Mouse (Mus musculus) CH12.LX (cell line): Measurements from ENCODE around the gene Zfp692. TPM values are rescaled to one million over a fixed set of nuclear protein-coding genes. Genes with fewer than 3 reads are reported as not detected.

Source experiments
- DNase-seq: peaks from one replicate; pipeline ENCODE4 v3.0.0-alpha.2; 2013; ENCODE audit errors: extremely low read depth
- H3K27ac ChIP-seq: 2 replicates; pipeline ENCODE4 v1.5.1; 2012; ENCODE audit warnings: low read depth, mild to moderate bottlenecking, control low read depth, moderate library complexity; ENCODE audit not compliant: insufficient read depth
- H3K27me3 ChIP-seq: replicated peaks from 2 replicates; pipeline ENCODE3; 2012; ENCODE audit warnings: inconsistent platforms
- H3K36me3 ChIP-seq, 2 experiments: replicated peaks in 1 of 2; 2 replicates each; pipeline versions ENCODE3 to v1.6.1; 2012; ENCODE audit warnings: inconsistent platforms in 1 of 2, low read length in 1 of 2, mild to moderate bottlenecking in 1 of 2, mixed read lengths in 1 of 2, moderate library complexity in 1 of 2; ENCODE audit not compliant: control insufficient read depth in 1 of 2, insufficient read depth in 1 of 2
- H3K4me1 ChIP-seq, 2 experiments: 2 replicates each; pipeline ENCODE4 v1.6.1; 2012; ENCODE audit warnings: inconsistent platforms in 1 of 2, moderate library complexity in 1 of 2; ENCODE audit not compliant: insufficient read depth in 2 of 2, control insufficient read depth in 1 of 2
- H3K4me2 ChIP-seq: 2 replicates; pipeline ENCODE4 v1.6.1; 2012; ENCODE audit warnings: low read depth, mild to moderate bottlenecking, control low read depth; ENCODE audit not compliant: poor library complexity, insufficient read depth, severe bottlenecking
- H3K4me3 ChIP-seq, 3 experiments: fragments of 150-350 bp in 1 of 3; sonication (generic) in 1 of 3; replicated peaks in 1 of 3; 2 replicates each; pipeline versions ENCODE3 to v1.5.1; 2011 to 2012; ENCODE audit warnings: low read depth in 2 of 3, low read length in 2 of 3, mild to moderate bottlenecking in 2 of 3, moderate library complexity in 2 of 3, control low read depth in 1 of 3, improper control_type of control experiment in 1 of 3, inconsistent platforms in 1 of 3, mixed read lengths in 1 of 3; ENCODE audit not compliant: poor library complexity in 1 of 3
- H3K79me2 ChIP-seq: replicated peaks from 2 replicates; pipeline ENCODE4 v1.6.1; 2012; ENCODE audit warnings: mild to moderate bottlenecking, moderate library complexity; ENCODE audit not compliant: control insufficient read depth, poor library complexity, insufficient read depth, severe bottlenecking; ENCODE audit errors: extremely low read depth
- H3K9ac ChIP-seq: 2 replicates; pipeline ENCODE4 v1.6.1; 2012; ENCODE audit warnings: low read depth, mild to moderate bottlenecking, control low read depth, moderate library complexity; ENCODE audit not compliant: insufficient read depth
- H3K9me3 ChIP-seq: replicated peaks from 2 replicates; pipeline ENCODE3; 2012; ENCODE audit warnings: low read length, inconsistent platforms, mixed read lengths
- BHLHE40 ChIP-seq: IDR thresholded peaks from 2 replicates; pipeline ENCODE4 v1.6.1; 2011; ENCODE audit warnings: mild to moderate bottlenecking, low read depth, low read length, improper control_type of control experiment
- CHD1 ChIP-seq: IDR thresholded peaks from 2 replicates; pipeline ENCODE4 v1.6.1; 2012; ENCODE audit warnings: low read depth, low read length, improper control_type of control experiment, inconsistent platforms
- CHD2 ChIP-seq: IDR thresholded peaks from 2 replicates; pipeline ENCODE4 v1.6.1; 2011; ENCODE audit warnings: low read length, improper control_type of control experiment
- CTCF ChIP-seq, 2 experiments: IDR thresholded peaks in 1 of 2; conservative IDR thresholded peaks in 1 of 2; 2 replicates each; pipeline ENCODE4 v1.5.1; 2011 to 2012; ENCODE audit warnings: low read depth in 2 of 2, low read length in 2 of 2, improper control_type of control experiment in 1 of 2, inconsistent platforms in 1 of 2, mild to moderate bottlenecking in 1 of 2, moderate library complexity in 1 of 2
- E2F4 ChIP-seq: IDR thresholded peaks from 2 replicates; pipeline ENCODE4 v1.6.1; 2011; ENCODE audit warnings: low read depth, low read length, improper control_type of control experiment; ENCODE audit not compliant: insufficient replicate concordance
- ELF1 ChIP-seq: IDR thresholded peaks from 2 replicates; pipeline ENCODE4 v1.6.1; 2014; ENCODE audit warnings: low read depth, mild to moderate bottlenecking, inconsistent platforms, low read length, improper control_type of control experiment
- EP300 ChIP-seq: IDR thresholded peaks from 2 replicates; pipeline ENCODE4 v1.6.1; 2011; ENCODE audit warnings: low read length, improper control_type of control experiment
- ETS1 ChIP-seq: conservative IDR thresholded peaks from 2 replicates; pipeline ENCODE4 v1.6.1; 2012; ENCODE audit warnings: low read depth, mild to moderate bottlenecking, inconsistent platforms, low read length, improper control_type of control experiment, moderate library complexity
- GABPA ChIP-seq: IDR thresholded peaks from 2 replicates; pipeline ENCODE4 v1.6.1; 2012; ENCODE audit warnings: low read depth, low read length, improper control_type of control experiment, inconsistent platforms; ENCODE audit not compliant: insufficient replicate concordance
- HCFC1 ChIP-seq: IDR thresholded peaks from 2 replicates; pipeline ENCODE4 v1.6.1; 2012; ENCODE audit warnings: low read depth, mild to moderate bottlenecking, inconsistent platforms, low read length, improper control_type of control experiment
- IRF4 ChIP-seq: IDR thresholded peaks from 2 replicates; pipeline ENCODE4 v1.6.1; 2014; ENCODE audit warnings: low read depth, mild to moderate bottlenecking, inconsistent platforms, low read length, improper control_type of control experiment
- JUN ChIP-seq: IDR thresholded peaks from 2 replicates; pipeline ENCODE4 v1.6.1; 2011; ENCODE audit warnings: low read depth, mild to moderate bottlenecking, low read length, improper control_type of control experiment, moderate library complexity; ENCODE audit not compliant: insufficient read depth
- JUND ChIP-seq: conservative IDR thresholded peaks from 2 replicates; pipeline ENCODE4 v1.6.1; 2011; ENCODE audit warnings: low read depth, low read length, improper control_type of control experiment
- KAT2A ChIP-seq: IDR thresholded peaks from 2 replicates; pipeline ENCODE4 v1.6.1; 2012; ENCODE audit warnings: low read length, improper control_type of control experiment, inconsistent platforms; ENCODE audit not compliant: insufficient replicate concordance
- MAFK ChIP-seq: IDR thresholded peaks from 2 replicates; pipeline ENCODE4 v1.6.1; 2011; ENCODE audit warnings: low read length, improper control_type of control experiment; ENCODE audit not compliant: insufficient replicate concordance
- MAX ChIP-seq: IDR thresholded peaks from 2 replicates; pipeline ENCODE4 v1.6.1; 2011; ENCODE audit warnings: low read length, improper control_type of control experiment
- MAZ ChIP-seq: IDR thresholded peaks from 2 replicates; pipeline ENCODE4 v1.6.1; 2012; ENCODE audit warnings: low read depth, mild to moderate bottlenecking, inconsistent platforms, low read length, improper control_type of control experiment, moderate library complexity
- MEF2A ChIP-seq: IDR thresholded peaks from 2 replicates; pipeline ENCODE4 v1.6.1; 2014; ENCODE audit warnings: low read depth, mild to moderate bottlenecking, inconsistent platforms, low read length, improper control_type of control experiment, borderline replicate concordance
- MXI1 ChIP-seq: IDR thresholded peaks from 2 replicates; pipeline ENCODE4 v1.6.1; 2011; ENCODE audit warnings: mild to moderate bottlenecking, low read depth, low read length, improper control_type of control experiment
- MYC ChIP-seq: IDR thresholded peaks from 2 replicates; pipeline ENCODE4 v1.6.1; 2011; ENCODE audit warnings: low read depth, mild to moderate bottlenecking, improper control_type of control experiment, low read length
- NELFE ChIP-seq: IDR thresholded peaks from 2 replicates; pipeline ENCODE4 v1.6.1; 2011; ENCODE audit warnings: low read depth, low read length, improper control_type of control experiment
- NRF1 ChIP-seq: IDR thresholded peaks from 2 replicates; pipeline ENCODE4 v1.6.1; 2014; ENCODE audit warnings: low read depth, mild to moderate bottlenecking, inconsistent platforms, low read length, improper control_type of control experiment, moderate library complexity
- PAX5 ChIP-seq: IDR thresholded peaks from 2 replicates; pipeline ENCODE4 v1.6.1; 2012; ENCODE audit warnings: low read length, inconsistent platforms, mixed read lengths
- POLR2A ChIP-seq: IDR thresholded peaks from 2 replicates; pipeline ENCODE4 v1.6.1; 2011; ENCODE audit warnings: low read depth, mild to moderate bottlenecking, improper control_type of control experiment, low read length
- POLR2AphosphoS2 ChIP-seq: IDR thresholded peaks from 2 replicates; pipeline ENCODE4 v1.6.1; 2011; ENCODE audit warnings: low read depth, low read length, improper control_type of control experiment
- RAD21 ChIP-seq: IDR thresholded peaks from 2 replicates; pipeline ENCODE4 v1.6.1; 2011; ENCODE audit warnings: low read depth, mild to moderate bottlenecking, low read length, improper control_type of control experiment, moderate library complexity
- RCOR1 ChIP-seq: conservative IDR thresholded peaks from 2 replicates; pipeline ENCODE4 v1.6.1; 2012; ENCODE audit warnings: low read depth, mild to moderate bottlenecking, inconsistent platforms, low read length, improper control_type of control experiment
- SIN3A ChIP-seq: IDR thresholded peaks from 2 replicates; pipeline ENCODE4 v1.6.1; 2012; ENCODE audit warnings: low read length, improper control_type of control experiment, inconsistent platforms
- SMC3 ChIP-seq: IDR thresholded peaks from 2 replicates; pipeline ENCODE4 v1.6.1; 2011; ENCODE audit warnings: low read depth, low read length, improper control_type of control experiment
- TBP ChIP-seq: conservative IDR thresholded peaks from 2 replicates; pipeline ENCODE4 v1.6.1; 2011; ENCODE audit warnings: low read depth, low read length, improper control_type of control experiment
- TCF12 ChIP-seq: IDR thresholded peaks from 2 replicates; pipeline ENCODE4 v1.6.1; 2014; ENCODE audit warnings: low read depth, mild to moderate bottlenecking, inconsistent platforms, low read length, improper control_type of control experiment
- UBTF ChIP-seq: IDR thresholded peaks from 2 replicates; pipeline ENCODE4 v1.6.1; 2012; ENCODE audit warnings: low read depth, mild to moderate bottlenecking, inconsistent platforms, low read length, improper control_type of control experiment, moderate library complexity
- USF1 ChIP-seq: IDR thresholded peaks from 2 replicates; pipeline ENCODE4 v1.6.1; 2014; ENCODE audit warnings: low read depth, mild to moderate bottlenecking, inconsistent platforms, low read length, improper control_type of control experiment
- USF2 ChIP-seq: conservative IDR thresholded peaks from 2 replicates; pipeline ENCODE4 v1.6.1; 2011; ENCODE audit warnings: low read depth, low read length, improper control_type of control experiment
- ZC3H11A ChIP-seq: IDR thresholded peaks from 2 replicates; pipeline ENCODE4 v1.6.1; 2012; ENCODE audit warnings: low read depth, mild to moderate bottlenecking, inconsistent platforms, low read length, improper control_type of control experiment
- ZKSCAN1 ChIP-seq: IDR thresholded peaks from 2 replicates; pipeline ENCODE4 v1.6.1; 2012; ENCODE audit warnings: low read depth, inconsistent platforms, low read length, improper control_type of control experiment, borderline replicate concordance
- ZMIZ1 ChIP-seq: IDR thresholded peaks from 2 replicates; pipeline ENCODE4 v1.6.1; 2012; ENCODE audit warnings: low read depth, mild to moderate bottlenecking, inconsistent platforms, low read length, improper control_type of control experiment
- ZNF384 ChIP-seq: IDR thresholded peaks from 2 replicates; pipeline ENCODE4 v1.6.1; 2012; ENCODE audit warnings: low read depth, low read length, improper control_type of control experiment, inconsistent platforms
- dilution Hi-C: fragments of 300-500 bp; cut with MboI; formaldehyde crosslinking; loops from 2 replicates; pipeline ENCODE4 v1.14.3; 2020; ENCODE audit warnings: low sequenced_read_pairs; ENCODE audit not compliant: extremely low pct_unique_long_range_greater_than_20kb, extremely low pct_ligation_motif_present
- in situ Hi-C: fragments of 300-500 bp; cut with MboI; formaldehyde crosslinking; loops from 3 replicates; pipeline ENCODE4 v1.14.3; 2019; ENCODE audit warnings: low sequenced_read_pairs, low pct_ligation_motif_present, low pct_unique_long_range_greater_than_20kb, mixed read lengths
- polyA plus RNA-seq: library from polyadenylated mRNA; unstranded; fragments of >175 nt; gene quantifications from 2 replicates; pipeline ENCODE4 v1.2.1, GENCODE M21; 2012; ENCODE audit warnings: low read depth; ENCODE audit not compliant: insufficient read length
- total RNA-seq, 2 experiments: library from RNA; depleted of rRNA; stranded (reverse); fragments of 300-350 nt in 1 of 2; fragments of >200 nt in 1 of 2; gene quantifications; 2 replicates each; pipeline ENCODE4 v1.2.3; 2012 to 2014

The Zfp692 gene
- total and polyA plus RNA-seq, 3 experiments, result 13.1 to 18.7 (median 17.7) TPM

DNA sequence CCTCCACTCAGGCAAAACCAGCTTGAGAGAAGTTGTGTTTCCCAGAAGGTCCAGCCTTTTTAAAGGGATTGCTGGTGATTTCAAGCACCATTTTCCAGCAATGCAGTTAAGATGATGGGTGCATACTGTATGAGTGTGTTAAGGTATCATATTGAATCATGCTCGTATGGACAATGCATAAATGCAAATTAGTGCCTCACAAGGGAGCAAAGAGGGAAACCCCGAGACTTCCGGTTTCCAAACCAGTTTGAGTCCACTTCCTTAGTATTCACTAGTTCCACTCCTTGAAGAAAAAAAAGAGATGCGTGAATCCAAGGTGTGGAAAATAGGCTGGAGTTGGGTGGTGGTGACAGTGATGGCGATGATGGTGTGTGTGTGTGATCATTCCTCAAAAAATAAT lies 24.4 kb upstream of the Zfp692 start:
- H3K27me3 ChIP-seq, result peaks cover 72% of the 10 kb centered on the region

GRCm38 (mm10) chr11:58289992-58290682 lies 16.7 kb upstream of the Zfp692 start:
- Histone ChIP-seq H3K4me1 (peaks cover 3 to 4% of the 10 kb centered on the region in 2 experiments; a peak in 1 of 4 replicates), H3K27ac (no peak overlapping the region), H3K79me2 (no peaks in the 10 kb centered on the region), H3K4me3 (no peak overlapping the region), H3K27me3 (peaks cover 78% of the 10 kb centered on the region)
- DNase-seq, result no peak
- dilution Hi-C loops, result no loop called here
- TF ChIP-seq BHLHE40 (peak; percentile 89), NRF1 (no peak)
- TF ChIP-seq, all 38 proteins: peak for 1
- no peak overlapping the region for H3K9ac ChIP-seq
- H3K4me2 ChIP-seq, result no peak overlapping the region
- H3K36me3 ChIP-seq, result no peaks in the 10 kb centered on the region
- in situ Hi-C loops, result no loop called here
- no peaks in the 10 kb centered on the region for H3K9me3 ChIP-seq

More for the DNA sequence above, 24.4 kb upstream of the Zfp692 start:
- DNase-seq, result peak; percentile 86
- Histone ChIP-seq H3K9ac (no peak overlapping the region), H3K9me3 (no peaks in the 10 kb centered on the region), H3K27ac (no peak overlapping the region), H3K4me3 (no peak overlapping the region), H3K4me1 (peaks cover 14 to 19% of the 10 kb centered on the region in 2 experiments), H3K79me2 (no peaks in the 10 kb centered on the region), H3K4me2 (peak overlapping the region; percentile 85), H3K36me3 (no peaks in the 10 kb centered on the region)
- dilution Hi-C loops, result no loop called here
- TF ChIP-seq ZKSCAN1 (no peak), MAX (no peak; the same call in 1 of the 2 replicates), USF2 (no peak), MYC (no peak; the same call in 1 of the 2 replicates), MEF2A (peak; percentile 39; the same call in 1 of the 2 replicates), TCF12 (0 out of 2 replicates have a peak, but pooled peaks have one; percentile 47), CHD2 (no peak; the same call in 1 of the 2 replicates), JUND (peak; percentile 81), ZNF384 (peak; percentile 89), ETS1 (peak; percentile 79), SMC3 (no peak), MXI1 (no peak), BHLHE40 (peak; percentile 78), RAD21 (no peak), IRF4 (peak; percentile 94), USF1 (no peak), PAX5 (no peak), E2F4 (no peak), ELF1 (peak; percentile 73), MAZ (no peak), ZMIZ1 (no peak), JUN (peak; percentile 73), EP300 (peak; percentile 96), SIN3A (no peak), CTCF (conservative IDR thresholded peaks at IDR 0.05 in 1 of 2, IDR thresholded peaks at IDR 0.05 in 1 of 2; ENCODE audit: low read depth in 2 of 2, low read length in 2 of 2) (no peak), POLR2AphosphoS2 (no peak), ZC3H11A (no peak), RCOR1 (0 out of 2 replicates have a peak, but pooled peaks have one; percentile 29), POLR2A (no peak), GABPA (no peak), TBP (no peak), KAT2A (no peak), NRF1 (no peak), NELFE (no peak), CHD1 (no peak), UBTF (no peak), HCFC1 (no peak), MAFK (no peak)
- in situ Hi-C loops, result no loop called here
